Mouse (Mus musculus): ENCODE results near the gene Szrd1.

Szrd1 gene

DNA sequence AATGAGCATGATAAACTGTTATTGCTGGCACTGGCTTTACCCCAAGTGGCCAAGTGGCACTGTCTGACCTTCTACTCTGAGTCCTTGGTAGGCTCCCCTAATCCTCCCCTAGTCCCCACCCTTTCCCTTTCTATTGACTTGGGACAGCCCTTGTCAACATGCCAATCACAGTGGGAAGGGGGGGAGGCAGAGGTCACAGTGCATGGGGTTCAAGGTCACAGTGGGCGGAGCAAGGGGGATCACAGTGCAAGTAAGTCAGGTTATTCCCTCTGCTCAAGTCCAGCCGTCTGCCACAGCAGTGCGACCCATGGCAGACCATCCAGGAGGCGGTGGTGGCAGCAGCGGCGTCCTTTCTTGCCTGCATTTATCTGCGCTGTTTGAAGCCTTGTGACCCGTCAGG, 24.2 kb downstream of the Szrd1 start:
- DNase-seq (ENCODE audit: low read depth, low spot score) = no peak

DNA sequence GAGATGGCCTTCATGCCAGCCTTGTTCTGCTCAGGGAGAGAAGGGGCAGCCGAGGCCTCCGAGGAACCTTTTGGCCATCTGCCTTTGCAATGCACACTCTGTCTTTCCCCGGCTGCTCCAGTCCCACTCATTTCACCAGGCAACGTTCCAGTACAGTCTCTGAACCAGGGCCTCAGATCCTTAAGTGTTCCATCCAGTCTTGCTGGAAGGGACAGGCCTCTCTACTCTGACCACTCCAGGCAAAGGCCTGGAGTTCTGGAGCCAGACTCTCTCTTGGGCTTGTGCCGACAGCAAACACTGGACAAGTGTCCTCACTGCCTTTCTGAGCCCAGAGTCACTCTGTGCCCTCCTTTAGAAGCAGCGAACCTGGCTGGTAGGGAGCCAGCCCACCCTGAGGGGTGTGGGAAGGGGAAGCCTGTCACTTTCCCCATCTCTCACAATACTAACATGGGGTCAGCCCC, 25.0 kb downstream of the Szrd1 start:
- no peak for DNase-seq (ENCODE audit: low read depth, low spot score)

- no peak for DNase-seq (ENCODE audit: low read depth, low spot score)
These were observed 25.7 kb downstream of the Szrd1 start for GRCm38 (mm10) chr4:141113831-141114230.

- no peak for DNase-seq (ENCODE audit: low read depth, low spot score)
These were observed 31.3 kb downstream of the Szrd1 start for GRCm38 (mm10) chr4:141108196-141108732.

DNA sequence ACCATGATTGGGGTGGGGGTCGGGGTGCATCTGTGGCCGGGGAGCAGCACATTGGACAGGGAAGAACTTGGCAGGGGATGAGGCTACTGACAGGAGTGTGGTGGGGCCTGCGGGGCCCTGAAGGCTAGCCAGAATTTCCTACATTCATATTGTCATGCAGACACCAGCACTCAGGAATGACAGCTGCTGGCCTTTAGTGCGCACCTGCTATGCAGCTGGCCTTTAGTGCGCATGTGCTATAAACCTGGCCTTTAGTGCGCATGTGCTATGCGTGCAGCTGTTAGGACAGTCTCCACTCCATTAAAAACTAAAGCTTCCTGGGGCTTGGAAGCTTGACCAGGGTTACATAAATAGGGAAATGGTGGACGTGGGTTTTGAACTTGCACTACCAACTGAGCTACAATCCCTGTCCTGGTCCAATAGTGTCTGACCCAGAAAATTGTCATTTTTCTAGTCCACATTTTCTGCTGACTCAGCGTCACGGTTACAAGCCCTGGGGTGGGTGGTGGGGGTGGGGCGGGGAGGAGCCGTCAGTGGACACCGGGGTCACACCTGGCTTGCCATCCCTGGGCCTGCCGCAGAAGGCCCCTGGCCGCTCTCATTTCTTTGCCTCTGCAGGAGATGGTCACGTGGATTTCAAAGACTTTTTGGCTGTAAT, 32.9 kb downstream of the Szrd1 start:
- no peak for DNase-seq (ENCODE audit: low read depth, low spot score)

- DNase-seq (ENCODE audit: low read depth, low spot score) = no peak
These were observed 37.7 kb downstream of the Szrd1 start for GRCm38 (mm10) chr4:141101855-141102254.

- DNase-seq (ENCODE audit: low read depth, low spot score) = no peak
These were observed 38.3 kb downstream of the Szrd1 start for GRCm38 (mm10) chr4:141101291-141101690.

DNA sequence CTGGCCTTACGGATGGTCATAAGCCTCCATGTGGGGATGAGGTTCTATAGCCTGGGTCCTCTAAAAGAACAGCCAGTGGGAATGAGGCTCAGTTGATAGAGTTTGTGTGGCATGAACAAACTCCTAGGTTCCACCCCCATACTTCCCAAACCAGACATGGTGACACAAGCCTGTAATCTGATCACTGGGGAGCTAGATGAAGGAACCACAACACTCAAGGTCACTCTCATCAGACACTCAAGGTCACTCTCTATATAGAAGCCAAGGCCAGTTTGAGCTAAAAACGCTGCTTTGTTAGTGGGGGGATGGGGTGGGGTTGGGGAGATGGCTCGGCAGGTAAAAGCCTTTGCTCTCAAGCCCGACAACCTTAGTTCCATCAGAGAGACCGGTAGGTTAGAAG, 39.6 kb downstream of the Szrd1 start:
- DNase-seq (ENCODE audit: low read depth, low spot score) = no peak

- DNase-seq (ENCODE audit: low read depth, low spot score) = no peak
These were observed 40.6 kb downstream of the Szrd1 start for GRCm38 (mm10) chr4:141098935-141099334.

- DNase-seq (ENCODE audit: low read depth, low spot score) = no peak
These were observed 42.9 kb downstream of the Szrd1 start for GRCm38 (mm10) chr4:141096710-141097109.

DNA sequence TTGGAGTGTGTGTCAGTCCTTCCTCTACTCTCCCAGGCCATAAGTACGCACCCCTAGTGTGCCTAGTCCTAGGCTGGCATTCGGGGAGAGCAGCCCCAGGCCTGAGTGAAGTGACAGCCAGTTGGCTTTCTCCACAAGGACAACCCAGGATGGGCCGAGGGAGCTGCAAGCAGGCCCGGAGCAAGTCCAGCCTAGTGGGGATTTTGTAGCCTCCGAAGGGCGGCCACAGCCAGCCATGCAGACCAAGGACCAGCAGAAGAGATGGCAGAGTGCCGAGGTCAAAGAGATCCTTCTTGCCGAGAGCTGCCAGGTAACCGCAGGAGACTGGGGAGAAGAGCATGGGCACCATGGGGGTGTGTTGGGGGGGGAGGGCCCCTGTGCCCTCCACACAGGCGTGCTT, 44.6 kb downstream of the Szrd1 start:
- DNase-seq (ENCODE audit: low read depth, low spot score) = no peak

DNA sequence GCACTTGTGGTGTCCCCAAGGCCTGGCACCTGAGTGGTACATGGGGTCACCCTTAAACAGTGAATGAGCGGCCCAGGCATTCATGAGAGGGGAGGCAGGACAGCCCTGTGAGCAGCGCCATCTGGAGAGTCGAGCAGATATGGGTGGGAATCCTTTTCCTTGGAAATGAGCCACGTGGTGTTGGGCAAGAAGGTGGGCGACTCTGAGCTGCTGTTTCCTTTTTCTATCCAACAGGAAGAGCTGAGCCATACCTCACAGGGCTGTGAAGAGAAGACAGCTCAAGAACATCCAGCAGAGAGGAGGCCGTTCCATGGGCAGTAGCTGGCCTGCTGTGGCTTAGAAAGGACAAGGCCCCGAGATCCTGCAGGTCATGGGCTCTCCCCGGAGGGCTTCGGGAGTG, 50.9 kb downstream of the Szrd1 start:
- DNase-seq (ENCODE audit: low read depth, low spot score) = no peak

GRCm38 (mm10) chr4:141088033-141088432, 51.5 kb downstream of the Szrd1 start, which contains the start of gene Spata21:
Gene Spata21 (plus strand): TSS chr4:141088333.
- no peak for DNase-seq (ENCODE audit: low read depth, low spot score)

GRCm38 (mm10) chr4:141086862-141087261, 52.7 kb downstream of the Szrd1 start:
- DNase-seq (ENCODE audit: low read depth, low spot score) = no peak

GRCm38 (mm10) chr4:141078510-141079137, 61.0 kb downstream of the Szrd1 start:
- no peak for DNase-seq (ENCODE audit: low read depth, low spot score)

DNA sequence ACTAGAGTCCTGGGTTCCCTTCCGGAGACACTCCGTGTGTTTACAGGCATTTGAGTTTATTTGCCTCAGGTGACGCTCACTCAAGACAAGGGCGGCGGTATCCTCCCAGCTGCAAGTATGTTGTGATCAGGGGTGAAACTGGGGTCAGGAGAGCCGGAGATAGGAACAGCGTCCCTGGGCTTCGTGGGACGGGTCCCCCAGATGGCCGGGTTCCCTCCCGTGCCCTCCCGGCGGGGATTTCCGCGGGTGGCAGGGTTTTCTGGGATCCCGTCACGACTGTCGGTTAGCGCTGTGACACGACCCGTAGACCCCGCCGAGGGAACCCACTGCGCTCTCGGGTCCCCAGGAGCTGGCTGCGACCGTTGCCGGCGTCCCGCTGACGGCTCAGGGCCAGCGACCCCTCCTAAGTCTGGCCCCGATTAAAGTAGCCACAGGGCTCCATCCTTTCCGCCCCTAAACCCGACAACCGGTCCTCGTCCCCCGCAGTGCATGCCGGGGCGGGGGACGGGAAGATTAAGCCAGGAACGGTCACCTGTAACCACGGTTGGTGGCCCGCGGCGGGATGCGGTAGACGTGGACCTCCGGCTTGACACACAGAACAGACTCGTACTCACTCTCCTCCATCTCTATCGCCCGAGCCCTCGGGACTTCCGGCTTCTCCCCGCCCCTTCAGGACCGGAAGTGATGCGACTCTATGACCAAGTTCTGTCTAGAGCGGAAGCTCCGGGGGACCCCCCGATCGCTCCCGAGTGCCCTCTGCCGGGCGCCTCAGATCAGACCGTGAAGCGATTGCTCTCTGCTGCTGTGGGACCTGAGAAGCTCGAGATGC, 61.7 kb downstream of the Szrd1 start, which contains the start of gene Necap2:
Gene Necap2, minus strand, starts transcription at position 677 of the 829 bp plus-strand sequence.
- peak; percentile 86 for DNase-seq (ENCODE audit: low read depth, low spot score)

GRCm38 (mm10) chr4:141076761-141077506, 62.6 kb downstream of the Szrd1 start:
- no peak for DNase-seq (ENCODE audit: low read depth, low spot score)

GRCm38 (mm10) chr4:141074109-141074508, 65.5 kb downstream of the Szrd1 start:
- no peak for DNase-seq (ENCODE audit: low read depth, low spot score)

- no peak for DNase-seq (ENCODE audit: low read depth, low spot score)
These were observed 65.9 kb downstream of the Szrd1 start for GRCm38 (mm10) chr4:141073661-141074060.

DNA sequence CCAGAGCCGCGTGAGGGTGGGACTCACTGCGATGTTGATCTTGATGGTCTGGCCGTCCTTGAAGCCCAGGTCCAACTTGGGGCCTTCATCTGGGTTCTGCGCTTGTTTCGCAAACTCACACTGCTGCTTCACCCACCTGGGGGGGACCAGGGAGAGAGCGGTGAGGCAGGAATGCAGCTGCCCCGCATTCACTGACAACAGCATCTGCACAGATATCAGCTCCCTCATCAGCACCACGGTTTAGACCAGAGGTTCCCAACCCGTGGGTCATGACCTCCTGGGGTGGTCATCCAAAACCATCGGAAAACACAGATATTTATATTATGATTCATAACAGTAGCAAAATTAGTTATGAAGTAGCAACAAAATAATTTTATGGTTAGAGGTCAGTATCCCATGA, 67.1 kb downstream of the Szrd1 start:
- no peak for DNase-seq (ENCODE audit: low read depth, low spot score)

DNA sequence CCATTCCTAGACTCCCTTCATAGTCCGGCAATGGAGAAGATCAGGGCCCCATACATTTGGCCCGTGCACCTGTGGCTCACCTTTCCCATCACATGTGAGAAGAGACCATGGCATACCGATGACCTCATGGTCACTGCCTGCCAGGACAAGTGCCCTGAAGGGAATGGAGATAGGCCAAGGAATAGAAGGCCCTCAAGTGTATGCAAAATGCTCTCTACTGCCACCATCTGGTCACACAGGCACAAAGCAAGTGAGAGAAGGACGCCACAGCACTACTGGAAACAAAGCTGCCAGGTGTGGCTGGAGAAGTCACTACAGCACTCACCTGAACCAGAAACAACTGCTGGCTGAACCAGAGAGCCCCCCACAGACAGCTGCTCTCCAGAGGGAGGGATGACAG, 69.8 kb downstream of the Szrd1 start:
- no peak for DNase-seq (ENCODE audit: low read depth, low spot score)
